Mouse (Mus musculus) B cell, adult 62 days (primary cell): Measurements from ENCODE around the gene Arrdc5. TPM values are rescaled to one million over a fixed set of nuclear protein-coding genes. Genes with fewer than 3 reads are reported as not detected.

Source experiments
- total RNA-seq: library from RNA; stranded (reverse); gene quantifications from 4 replicates; pipeline ENCODE4 v1.2.4, GENCODE M21; 2023

Gene Arrdc5
- total RNA-seq, result not detected in 4 replicates

GRCm38 (mm10) chr17:56300186-56300585 is at the start of gene Arrdc5:
Gene Arrdc5, minus strand, starts transcription at chr17:56300286.

GRCm38 (mm10) chr17:56325450-56326152 is 25.5 kb upstream of the Arrdc5 start, which contains the start of gene Kdm4b:
Gene Kdm4b, plus strand, starts transcription at chr17:56326062.

GRCm38 (mm10) chr17:56303160-56303846 is 3.2 kb upstream of the Arrdc5 start, which contains the start of gene Uhrf1:
Gene Uhrf1, plus strand, starts transcription at chr17:56303321.

GRCm38 (mm10) chr17:56292531-56293222 is 7.4 kb downstream of the Arrdc5 start, which contains the start of gene Plin3:
Gene Plin3, minus strand, starts transcription at chr17:56292873.

GRCm38 (mm10) chr17:56276643-56277566 is 23.2 kb downstream of the Arrdc5 start, which contains the start of gene Ticam1:
Gene Ticam1, minus strand, starts transcription at chr17:56276786.

GRCm38 (mm10) chr17:56256239-56256881 is 43.7 kb downstream of the Arrdc5 start, which contains the start of gene Fem1a:
Gene Fem1a, plus strand, starts transcription at chr17:56256810.

Other genes with a start within 250 kb of the Arrdc5 start
- gene Ubxn6, start 225.3 kb downstream of the Arrdc5 start, total RNA-seq, result 65.9 to 73.7 TPM (median 71.6 TPM) in 4 replicates
- gene Hdgfl2, start 220.7 kb downstream of the Arrdc5 start, total RNA-seq, result 105 to 126 TPM (median 115 TPM) in 4 replicates
- not detected in 4 replicates for gene Plin4, start 190.5 kb downstream of the Arrdc5 start, total RNA-seq
- gene Plin5, start 182.7 kb downstream of the Arrdc5 start, total RNA-seq, result not detected in 4 replicates
- not detected in 4 replicates for gene Lrg1, start 178.3 kb downstream of the Arrdc5 start, total RNA-seq
- 1.0 to 1.3 TPM (median 1.2 TPM) in 4 replicates for gene Sema6b, start 159.9 kb downstream of the Arrdc5 start, total RNA-seq
- 0.21 to 0.38 TPM (median 0.27 TPM) in 3 of 4 replicates, not detected in the other for gene Tnfaip8l1, start 137.8 kb downstream of the Arrdc5 start, total RNA-seq
- gene Mydgf, start 116.4 kb downstream of the Arrdc5 start, total RNA-seq, result 48.9 to 52.9 TPM (median 52.0 TPM) in 4 replicates
- 53.2 to 57.1 TPM (median 55.2 TPM) in 4 replicates for gene Dpp9, start 81.4 kb downstream of the Arrdc5 start, total RNA-seq
- gene Fem1a, start 43.5 kb downstream of the Arrdc5 start, total RNA-seq, result 26.9 to 30.0 TPM (median 29.8 TPM) in 4 replicates
- gene Ticam1, start 23.5 kb downstream of the Arrdc5 start, total RNA-seq, result 21.6 to 25.3 TPM (median 23.4 TPM) in 4 replicates
- 10.0 to 16.6 TPM (median 14.7 TPM) in 4 replicates for gene Plin3, start 7.4 kb downstream of the Arrdc5 start, total RNA-seq
- gene Uhrf1, start 3.0 kb upstream of the Arrdc5 start, total RNA-seq, result 11.1 to 13.2 TPM (median 11.7 TPM) in 4 replicates
- 62.5 to 66.2 TPM (median 64.5 TPM) in 4 replicates for gene Kdm4b, start 25.8 kb upstream of the Arrdc5 start, total RNA-seq
- gene Ptprs, start 176.2 kb upstream of the Arrdc5 start, total RNA-seq, result 16.3 to 21.7 TPM (median 19.0 TPM) in 4 replicates
- gene Znrf4, start 212.1 kb upstream of the Arrdc5 start, total RNA-seq, result not detected in 4 replicates